Mouse (Mus musculus) intestine, embryonic 15.5 days (tissue): ENCODE measurements around the gene Fut7. TPM values are rescaled to one million over a fixed set of nuclear protein-coding genes. Genes with fewer than 3 reads are reported as not detected.
"Not testable (repeated sequence)": the region's sequence is repeated elsewhere in the genome, so short reads cannot be mapped to it uniquely, and the experiment has no call there.

Source experiments
- ATAC-seq: fragments of 200-750 bp; cut with Nextera tagmentation; 2 replicates; pipeline ENCODE4 v1.8.0; 2017; ENCODE audit warnings: moderate TSS enrichment, moderate library complexity
- H3K27ac ChIP-seq: fragments of 300-500 bp; sonication (generic); 2 replicates; pipeline ENCODE4 v1.5.1; 2015; ENCODE audit warnings: mild to moderate bottlenecking, inconsistent platforms
- H3K27me3 ChIP-seq: fragments of 300-500 bp; sonication (generic); replicated peaks from 2 replicates; pipeline ENCODE4 v1.6.1; 2015; ENCODE audit warnings: inconsistent platforms
- H3K36me3 ChIP-seq: fragments of 300-500 bp; sonication (generic); 2 replicates; pipeline ENCODE4 v1.6.1; 2015; ENCODE audit warnings: inconsistent platforms
- H3K4me1 ChIP-seq: fragments of 300-500 bp; sonication (generic); replicated peaks from 2 replicates; pipeline ENCODE4 v1.6.1; 2015; ENCODE audit warnings: inconsistent platforms
- H3K4me2 ChIP-seq: fragments of 300-500 bp; sonication (generic); replicated peaks from 2 replicates; pipeline ENCODE4 v1.6.1; 2015; ENCODE audit warnings: mild to moderate bottlenecking, inconsistent platforms
- H3K4me3 ChIP-seq: fragments of 300-500 bp; sonication (generic); replicated peaks from 2 replicates; pipeline ENCODE4 v1.5.1; 2015; ENCODE audit warnings: inconsistent platforms
- H3K9ac ChIP-seq: fragments of 300-500 bp; sonication (generic); 2 replicates; pipeline ENCODE4 v1.6.1; 2015; ENCODE audit warnings: inconsistent platforms
- H3K9me3 ChIP-seq: fragments of 300-500 bp; sonication (generic); 2 replicates; pipeline ENCODE4 v1.6.1; 2016; ENCODE audit warnings: inconsistent platforms
- WGBS: fragments of 180-500 bp; shearing (Covaris S2); methylation state at CpG from one replicate; pipeline ENCODE4 v1.1.7; 2015; 5-methylcytosine and 5-hydroxymethylcytosine counted together
- polyA plus RNA-seq: library from polyadenylated mRNA; unstranded; fragments of >200 nt; fragmentation: Nextera tagmentation; extraction: Ambion mirVana; gene quantifications from 2 replicates; pipeline ENCODE4 v1.2.1, GENCODE M21; 2015

The Fut7 gene
- polyA plus RNA-seq, 1 experiment from 2014 or later: 0.18 TPM

GRCm38 (mm10) chr2:25400291-25400690 is 22.8 kb upstream of the Fut7 start:
- Histone ChIP-seq H3K27me3 (peaks cover 71% of the 10 kb centered on the region), H3K36me3 (no peaks in the 10 kb centered on the region), H3K27ac (no peak overlapping the region), H3K4me1 (peaks cover 12% of the 10 kb centered on the region), H3K9ac (no peak overlapping the region), H3K4me2 (peak overlapping the region; percentile 49), H3K4me3 (peak overlapping the region; percentile 11; the same call in 1 of the 2 replicates), H3K9me3 (no peaks in the 10 kb centered on the region)
- WGBS: 20% methylated on average over 16 of the region's 16 CpGs
- no peak for ATAC-seq

DNA sequence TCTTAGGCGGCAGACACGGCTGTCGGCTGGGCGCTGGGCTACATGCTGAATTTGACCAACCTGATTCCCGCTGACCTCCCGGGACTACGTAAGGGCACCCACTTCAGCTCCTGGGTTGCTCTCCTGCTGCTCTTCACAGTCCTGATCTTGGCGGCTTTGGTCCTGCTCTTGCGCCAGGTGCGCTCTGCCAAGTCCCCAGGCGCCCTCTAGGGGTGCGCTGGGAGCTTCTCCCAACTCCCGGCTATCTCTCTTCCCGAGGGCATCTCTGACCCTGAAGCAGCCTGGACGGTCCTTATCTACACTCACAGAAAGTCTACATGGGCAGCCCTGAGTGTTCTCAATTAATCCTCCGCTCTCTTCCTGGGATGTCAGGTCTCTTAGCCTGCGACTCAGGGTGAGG is 22.3 kb upstream of the Fut7 start:
- H3K4me1 ChIP-seq: peaks cover 7% of the 10 kb centered on the region; the same call in 1 of the 2 replicates
- peak overlapping the region; percentile 11; the same call in 1 of the 2 replicates for H3K4me3 ChIP-seq
- no peak overlapping the region for H3K27ac ChIP-seq
- peaks cover 71% of the 10 kb centered on the region for H3K27me3 ChIP-seq
- peak overlapping the region; percentile 49 for H3K4me2 ChIP-seq
- no peaks in the 10 kb centered on the region for H3K9me3 ChIP-seq
- H3K9ac ChIP-seq: no peak overlapping the region
- H3K36me3 ChIP-seq: no peaks in the 10 kb centered on the region
- ATAC-seq: no peak
- WGBS: 3% methylated on average over 17 of the region's 17 CpGs

DNA sequence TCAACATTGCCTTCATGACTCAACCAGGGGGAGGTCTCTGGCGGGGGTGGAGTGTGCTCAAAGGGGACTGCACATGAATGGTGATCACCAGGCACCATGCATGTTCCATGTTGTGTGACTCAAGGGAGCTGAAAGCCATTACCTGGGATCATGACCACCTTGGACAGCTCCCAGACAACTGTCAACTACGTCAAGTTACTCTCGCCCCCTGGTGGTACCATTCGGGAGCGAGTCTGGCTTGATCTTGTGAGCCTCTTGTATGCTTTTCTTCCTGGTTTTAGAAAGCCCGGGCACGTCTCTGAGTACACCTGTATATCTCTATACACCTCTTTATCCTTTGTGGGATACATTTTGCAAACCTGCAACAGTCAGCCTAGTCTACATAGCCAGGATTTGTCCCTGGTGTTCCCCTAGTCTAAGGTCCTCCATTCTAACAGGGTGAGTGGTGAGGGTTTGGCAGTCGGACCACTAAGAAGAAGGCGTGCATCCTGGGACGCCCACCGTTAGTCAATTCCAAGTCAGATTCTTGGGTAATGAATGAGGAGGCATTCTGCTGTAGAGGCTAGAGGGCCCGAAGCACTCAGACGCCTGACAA is 20.6 kb upstream of the Fut7 start:
- Histone ChIP-seq H3K4me1 (0 out of 2 replicates have a peak, but pooled peaks cover 5% of the 10 kb centered on the region), H3K4me2 (peak overlapping the region; percentile 93), H3K27ac (0 out of 2 replicates have a peak overlapping the region, but pooled peaks have one; percentile 68), H3K9me3 (no peaks in the 10 kb centered on the region), H3K4me3 (peak overlapping the region; percentile 64), H3K27me3 (peaks cover 58% of the 10 kb centered on the region), H3K9ac (peak overlapping the region; percentile 58), H3K36me3 (no peaks in the 10 kb centered on the region)
- peak; percentile 34 for ATAC-seq
- WGBS: 2% methylated on average over 13 of the region's 13 CpGs

- peak overlapping the region; percentile 93 for H3K4me2 ChIP-seq
- peak overlapping the region; percentile 64 for H3K4me3 ChIP-seq
- ATAC-seq: peak; percentile 65
- H3K27ac ChIP-seq: peak overlapping the region; percentile 68
- H3K4me1 ChIP-seq: 0 out of 2 replicates have a peak, but pooled peaks cover 5% of the 10 kb centered on the region
- no peaks in the 10 kb centered on the region for H3K36me3 ChIP-seq
- H3K27me3 ChIP-seq: peaks cover 51% of the 10 kb centered on the region
- no peaks in the 10 kb centered on the region for H3K9me3 ChIP-seq
- WGBS: 1% methylated on average over 54 of the region's 54 CpGs
- H3K9ac ChIP-seq: peak overlapping the region; percentile 58
These were observed 20.0 kb upstream of the Fut7 start for GRCm38 (mm10) chr2:25402972-25403601.

DNA sequence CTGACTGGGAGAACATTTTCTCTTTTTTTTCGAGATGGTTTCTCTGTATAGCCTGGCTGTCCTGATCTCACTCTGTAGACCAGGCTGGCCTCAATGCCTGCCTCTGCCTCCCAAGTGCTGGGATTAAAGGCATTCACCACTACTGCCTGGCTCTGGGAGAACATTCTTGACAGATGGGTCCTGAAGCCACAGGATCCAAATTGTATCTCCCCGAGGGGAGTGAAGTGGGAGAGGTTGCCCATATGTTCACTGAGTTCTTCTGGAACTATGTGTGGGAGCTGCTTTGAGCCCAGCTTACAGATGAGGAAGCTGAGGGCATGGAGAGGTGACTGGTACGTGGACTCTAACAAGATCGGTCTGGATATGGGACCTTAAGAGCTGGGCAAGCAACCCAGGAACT is 19.1 kb upstream of the Fut7 start:
- Histone ChIP-seq H3K27me3 (peaks cover 45% of the 10 kb centered on the region), H3K4me2 (no peak overlapping the region)
- WGBS: 80% methylated on average over 4 of the region's 4 CpGs

DNA sequence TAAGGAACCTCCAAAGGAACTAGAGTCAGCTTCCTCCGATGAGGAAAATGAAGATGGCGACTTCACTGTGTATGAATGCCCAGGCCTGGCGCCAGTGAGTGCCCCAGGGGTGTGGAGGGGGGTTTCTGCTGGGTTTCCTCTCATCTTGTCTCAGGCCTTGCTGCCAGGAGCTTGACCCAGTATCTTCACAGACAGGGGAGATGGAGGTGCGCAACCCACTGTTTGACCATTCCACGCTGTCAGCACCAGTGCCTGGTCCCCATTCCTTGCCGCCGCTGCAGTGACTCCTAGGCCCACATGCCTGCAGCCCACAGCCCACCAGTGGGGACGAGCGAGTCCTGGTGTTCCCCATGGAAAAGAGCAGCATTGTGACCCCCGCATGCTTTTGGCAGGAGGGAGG is 14.2 kb upstream of the Fut7 start:
- H3K36me3 ChIP-seq: no peaks in the 10 kb centered on the region
- no peak for ATAC-seq
- H3K9ac ChIP-seq: no peak overlapping the region
- WGBS: 90% methylated on average over 10 of the region's 10 CpGs
- H3K4me1 ChIP-seq: no peaks in the 10 kb centered on the region
- H3K4me3 ChIP-seq: no peak overlapping the region
- H3K27me3 ChIP-seq: peaks cover 7% of the 10 kb centered on the region
- no peak overlapping the region for H3K4me2 ChIP-seq
- no peak overlapping the region for H3K27ac ChIP-seq
- no peaks in the 10 kb centered on the region for H3K9me3 ChIP-seq

More for the DNA sequence above, 19.1 kb upstream of the Fut7 start:
- Histone ChIP-seq H3K9me3 (no peaks in the 10 kb centered on the region), H3K9ac (no peak overlapping the region), H3K27ac (no peak overlapping the region), H3K4me3 (no peak overlapping the region; the same call in 1 of the 2 replicates), H3K4me1 (0 out of 2 replicates have a peak, but pooled peaks cover 5% of the 10 kb centered on the region), H3K36me3 (no peaks in the 10 kb centered on the region)
- ATAC-seq: no peak

DNA sequence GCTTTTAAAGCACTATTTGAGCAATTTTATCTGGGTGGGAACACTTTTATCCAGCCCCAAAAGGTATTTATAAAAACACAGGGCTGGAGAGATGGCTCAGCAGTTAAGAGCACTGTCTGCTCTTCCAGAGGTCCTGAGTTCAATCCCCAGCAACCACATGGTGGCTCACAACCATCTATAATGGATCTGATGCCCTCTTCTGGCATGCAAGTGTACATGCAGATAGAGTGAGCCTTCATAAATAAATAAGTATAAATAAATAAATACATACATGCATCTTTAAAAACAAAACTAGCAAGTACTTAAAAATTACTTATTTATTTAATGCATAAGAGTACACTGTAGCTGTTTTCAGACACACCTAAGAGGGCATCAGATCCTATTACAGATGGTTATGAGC is 9.6 kb upstream of the Fut7 start:
- H3K36me3 ChIP-seq, H3K9me3 ChIP-seq, H3K9ac ChIP-seq, H3K27me3 ChIP-seq, ATAC-seq, H3K4me2 ChIP-seq, H3K4me1 ChIP-seq, H3K27ac ChIP-seq, H3K4me3 ChIP-seq: not testable (repeated sequence)

GRCm38 (mm10) chr2:25417426-25417825 is 5.6 kb upstream of the Fut7 start:
- Histone ChIP-seq H3K9ac (no peak overlapping the region), H3K4me3 (no peak overlapping the region), H3K27ac (no peak overlapping the region), H3K9me3 (no peaks in the 10 kb centered on the region), H3K4me1 (no peaks in the 10 kb centered on the region), H3K27me3 (no peaks in the 10 kb centered on the region), H3K36me3 (no peaks in the 10 kb centered on the region), H3K4me2 (no peak overlapping the region)
- 35% methylated on average over 3 of the region's 3 CpGs for WGBS
- no peak for ATAC-seq

- 22% methylated on average over 3 of the region's 3 CpGs for WGBS
- Histone ChIP-seq H3K27me3 (peaks cover 25% of the 10 kb centered on the region), H3K4me1 (no peaks in the 10 kb centered on the region), H3K4me3 (no peak overlapping the region), H3K27ac (no peak overlapping the region), H3K36me3 (no peaks in the 10 kb centered on the region), H3K4me2 (no peak overlapping the region), H3K9me3 (no peaks in the 10 kb centered on the region), H3K9ac (no peak overlapping the region)
- ATAC-seq: no peak
These were observed 1.2 kb upstream of the Fut7 start for GRCm38 (mm10) chr2:25421896-25422295.

GRCm38 (mm10) chr2:25423626-25424025 is 559 bp downstream of the Fut7 start:
- Histone ChIP-seq H3K4me2 (no peak overlapping the region), H3K36me3 (no peaks in the 10 kb centered on the region), H3K27ac (no peak overlapping the region), H3K9me3 (no peaks in the 10 kb centered on the region), H3K4me1 (0 out of 2 replicates have a peak, but pooled peaks cover 2% of the 10 kb centered on the region), H3K27me3 (peaks cover 25% of the 10 kb centered on the region), H3K4me3 (no peak overlapping the region), H3K9ac (no peak overlapping the region)
- no peak for ATAC-seq
- WGBS: 53% methylated on average over 1 of the region's 1 CpGs

GRCm38 (mm10) chr2:25425481-25425880 is 2.4 kb downstream of the Fut7 start:
- 59% methylated on average over 27 of the region's 27 CpGs for WGBS
- Histone ChIP-seq H3K9ac (no peak overlapping the region), H3K27ac (no peak overlapping the region), H3K36me3 (no peaks in the 10 kb centered on the region), H3K9me3 (no peaks in the 10 kb centered on the region), H3K4me3 (no peak overlapping the region), H3K4me2 (no peak overlapping the region), H3K27me3 (peaks cover 30% of the 10 kb centered on the region), H3K4me1 (0 out of 2 replicates have a peak, but pooled peaks cover 5% of the 10 kb centered on the region)
- no peak for ATAC-seq

DNA sequence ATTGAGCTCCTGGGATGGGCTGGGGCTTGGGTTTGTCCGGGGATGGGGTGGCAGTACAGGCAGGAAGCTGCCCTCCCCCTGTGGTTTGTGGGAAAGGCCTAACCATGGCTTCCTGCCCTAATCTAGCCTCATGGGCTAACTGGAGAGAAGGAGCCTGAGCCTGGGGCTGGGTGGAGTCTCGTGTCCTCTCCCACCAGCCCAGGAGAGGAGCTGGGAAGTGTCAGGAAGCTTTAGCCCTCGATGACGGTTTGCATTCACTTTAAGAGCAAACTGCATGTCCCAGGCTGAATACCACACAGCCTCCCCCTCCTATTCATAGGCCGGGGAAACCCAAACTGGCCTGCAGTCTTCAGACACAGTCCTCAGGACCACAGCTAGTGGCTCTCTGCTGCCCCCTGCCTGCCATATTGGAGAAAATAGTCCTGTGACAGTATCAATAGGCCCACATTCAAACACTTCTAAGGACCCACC is 3.7 kb downstream of the Fut7 start:
- Histone ChIP-seq H3K9ac (no peak overlapping the region), H3K4me1 (0 out of 2 replicates have a peak, but pooled peaks cover 5% of the 10 kb centered on the region), H3K27me3 (peaks cover 30% of the 10 kb centered on the region), H3K4me2 (no peak overlapping the region), H3K27ac (no peak overlapping the region), H3K9me3 (no peaks in the 10 kb centered on the region), H3K4me3 (no peak overlapping the region), H3K36me3 (no peaks in the 10 kb centered on the region)
- ATAC-seq: no peak
- WGBS: 34% methylated on average over 5 of the region's 5 CpGs
